Mouse (Mus musculus) intestine, embryonic 15.5 days (tissue): Measurements from ENCODE around the gene Rpl38. TPM values are rescaled to one million over a fixed set of nuclear protein-coding genes. Genes with fewer than 3 reads are reported as not detected.

Source experiments
- ATAC-seq: fragments of 200-750 bp; cut with Nextera tagmentation; 2 replicates; pipeline ENCODE4 v1.8.0; 2017; ENCODE audit warnings: moderate TSS enrichment, moderate library complexity
- H3K27ac ChIP-seq: fragments of 300-500 bp; sonication (generic); 2 replicates; pipeline ENCODE4 v1.5.1; 2015; ENCODE audit warnings: mild to moderate bottlenecking, inconsistent platforms
- H3K27me3 ChIP-seq: fragments of 300-500 bp; sonication (generic); replicated peaks from 2 replicates; pipeline ENCODE4 v1.6.1; 2015; ENCODE audit warnings: inconsistent platforms
- H3K36me3 ChIP-seq: fragments of 300-500 bp; sonication (generic); 2 replicates; pipeline ENCODE4 v1.6.1; 2015; ENCODE audit warnings: inconsistent platforms
- H3K4me1 ChIP-seq: fragments of 300-500 bp; sonication (generic); replicated peaks from 2 replicates; pipeline ENCODE4 v1.6.1; 2015; ENCODE audit warnings: inconsistent platforms
- H3K4me2 ChIP-seq: fragments of 300-500 bp; sonication (generic); replicated peaks from 2 replicates; pipeline ENCODE4 v1.6.1; 2015; ENCODE audit warnings: mild to moderate bottlenecking, inconsistent platforms
- H3K4me3 ChIP-seq: fragments of 300-500 bp; sonication (generic); replicated peaks from 2 replicates; pipeline ENCODE4 v1.5.1; 2015; ENCODE audit warnings: inconsistent platforms
- H3K9ac ChIP-seq: fragments of 300-500 bp; sonication (generic); 2 replicates; pipeline ENCODE4 v1.6.1; 2015; ENCODE audit warnings: inconsistent platforms
- H3K9me3 ChIP-seq: fragments of 300-500 bp; sonication (generic); 2 replicates; pipeline ENCODE4 v1.6.1; 2016; ENCODE audit warnings: inconsistent platforms
- WGBS: fragments of 180-500 bp; shearing (Covaris S2); methylation state at CpG from one replicate; pipeline ENCODE4 v1.1.7; 2015; 5-methylcytosine and 5-hydroxymethylcytosine counted together
- polyA plus RNA-seq: library from polyadenylated mRNA; unstranded; fragments of >200 nt; fragmentation: Nextera tagmentation; extraction: Ambion mirVana; gene quantifications from 2 replicates; pipeline ENCODE4 v1.2.1, GENCODE M21; 2015

Rpl38 gene
- polyA plus RNA-seq, 1 experiment from 2014 or later: 1,145 TPM

DNA sequence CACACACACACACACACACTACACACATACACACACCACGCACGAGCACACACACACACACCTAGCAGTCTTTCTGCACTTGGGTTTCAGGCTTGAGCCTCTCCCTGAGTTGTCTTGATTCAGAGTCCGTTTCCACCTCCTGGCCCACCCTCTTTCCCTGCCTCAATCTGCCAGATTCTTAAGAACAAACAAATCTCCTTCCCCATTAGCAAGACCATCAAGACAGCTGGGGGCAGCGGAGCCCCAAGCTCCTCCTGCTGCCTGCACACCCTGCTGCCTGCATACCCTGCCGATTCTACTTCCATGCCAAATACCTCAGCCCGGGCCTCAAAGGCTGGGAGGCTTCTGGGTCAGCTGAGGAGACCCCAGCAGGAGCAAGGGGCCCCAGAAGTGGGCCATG lies 27.7 kb upstream of the Rpl38 start:
- H3K9me3 ChIP-seq: no peaks in the 10 kb centered on the region
- H3K27ac ChIP-seq: no peak overlapping the region
- no peak for ATAC-seq
- WGBS: 45% methylated on average over 6 of the region's 6 CpGs
- H3K4me3 ChIP-seq: no peak overlapping the region
- H3K4me1 ChIP-seq: peaks cover 2% of the 10 kb centered on the region; the same call in 1 of the 2 replicates
- no peaks in the 10 kb centered on the region for H3K36me3 ChIP-seq
- H3K27me3 ChIP-seq: peaks cover 7% of the 10 kb centered on the region
- H3K4me2 ChIP-seq: no peak overlapping the region
- H3K9ac ChIP-seq: no peak overlapping the region

DNA sequence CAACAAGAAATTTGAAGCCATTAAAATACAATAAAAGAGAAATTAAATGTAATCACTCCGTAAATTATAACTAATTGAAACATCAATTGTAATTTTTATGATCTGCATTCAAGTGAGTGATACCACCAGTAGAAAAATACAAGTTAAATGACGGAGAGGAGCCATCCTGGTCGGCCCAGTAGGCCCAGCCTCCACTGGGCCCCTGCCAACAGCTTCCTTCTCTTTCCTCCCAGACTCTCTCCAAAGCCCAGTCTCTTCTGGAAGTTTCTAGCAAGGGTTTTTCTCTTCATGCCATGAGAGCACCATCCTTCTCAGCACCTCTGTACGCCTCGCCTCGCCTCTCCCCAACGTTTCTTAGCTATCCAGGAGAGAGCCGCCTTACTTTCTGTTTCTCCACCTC lies 27.2 kb upstream of the Rpl38 start:
- H3K27me3 ChIP-seq: peaks cover 7% of the 10 kb centered on the region
- no peaks in the 10 kb centered on the region for H3K36me3 ChIP-seq
- ATAC-seq: no peak
- H3K9ac ChIP-seq: no peak overlapping the region
- H3K27ac ChIP-seq: no peak overlapping the region
- H3K4me1 ChIP-seq: peaks cover 2% of the 10 kb centered on the region; the same call in 1 of the 2 replicates
- H3K9me3 ChIP-seq: no peaks in the 10 kb centered on the region
- WGBS: 83% methylated on average over 8 of the region's 8 CpGs
- H3K4me3 ChIP-seq: no peak overlapping the region
- H3K4me2 ChIP-seq: no peak overlapping the region

DNA sequence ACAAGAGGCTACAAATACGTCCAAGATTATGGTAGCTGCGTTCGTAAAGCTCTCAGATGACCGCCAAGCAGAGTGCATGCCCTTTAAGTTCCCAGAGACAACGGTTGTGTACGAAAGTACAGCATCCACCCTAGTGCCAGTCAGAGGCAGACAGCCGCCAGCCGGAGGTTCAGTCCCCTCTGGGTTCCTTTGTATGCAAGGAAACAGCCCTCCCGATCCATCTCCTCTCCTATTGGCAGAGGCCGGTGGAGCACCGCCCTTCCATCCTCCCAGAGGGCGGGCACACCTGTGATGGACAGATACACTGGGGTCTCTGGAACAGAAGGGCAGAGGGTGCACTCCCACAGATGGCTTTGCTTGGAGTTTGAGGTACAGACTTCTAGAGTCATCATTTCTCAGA lies 26.1 kb upstream of the Rpl38 start:
- 58% methylated on average over 12 of the region's 12 CpGs for WGBS
- Histone ChIP-seq H3K4me1 (peaks cover 2% of the 10 kb centered on the region; the same call in 1 of the 2 replicates), H3K27me3 (peaks cover 7% of the 10 kb centered on the region), H3K4me3 (no peak overlapping the region), H3K27ac (no peak overlapping the region), H3K9ac (no peak overlapping the region), H3K36me3 (no peaks in the 10 kb centered on the region), H3K9me3 (no peaks in the 10 kb centered on the region), H3K4me2 (no peak overlapping the region)
- ATAC-seq: no peak

DNA sequence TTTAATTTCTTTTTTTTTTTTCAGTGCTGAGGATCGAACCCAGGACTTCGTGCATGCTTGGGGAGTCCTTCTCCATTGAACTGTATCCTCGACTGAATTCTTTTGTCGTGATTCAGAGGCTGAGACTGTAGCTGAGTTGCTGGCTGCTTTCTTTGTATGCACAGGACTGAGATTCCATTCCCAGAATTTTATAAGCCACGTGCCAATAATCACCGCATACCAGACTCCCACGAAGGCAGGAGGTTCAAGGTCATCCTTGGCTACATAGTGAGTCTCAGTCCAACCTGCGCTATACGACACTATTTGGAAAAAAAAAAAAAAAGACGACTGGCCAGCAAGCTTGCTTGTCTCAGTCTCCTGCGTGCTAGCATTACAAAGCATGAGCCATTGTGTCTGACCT lies 25.4 kb upstream of the Rpl38 start:
- WGBS: 65% methylated on average over 11 of the region's 11 CpGs

DNA sequence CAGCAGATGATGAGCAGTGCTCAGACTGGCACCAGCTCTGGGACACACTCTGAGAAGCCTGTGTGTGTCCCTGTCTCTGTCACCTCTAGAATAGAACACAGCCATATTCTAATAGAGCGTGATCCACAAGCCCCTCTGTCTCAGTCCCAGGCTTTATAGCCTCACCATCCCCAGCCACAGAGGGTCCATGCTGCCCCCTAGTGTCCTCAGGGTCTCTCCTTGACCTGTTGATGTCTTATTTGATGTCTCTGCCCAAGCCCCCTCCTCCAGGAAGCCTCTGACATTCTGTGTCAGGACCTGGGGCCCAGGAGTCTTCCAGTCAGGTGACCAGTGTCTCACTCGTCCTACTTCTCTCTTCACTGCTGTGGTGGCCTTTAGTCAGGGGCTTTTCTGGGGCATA lies 24.2 kb upstream of the Rpl38 start:
- Histone ChIP-seq H3K27ac (no peak overlapping the region), H3K4me1 (peaks cover 2% of the 10 kb centered on the region; the same call in 1 of the 2 replicates), H3K4me3 (no peak overlapping the region), H3K27me3 (no peaks in the 10 kb centered on the region; the same call in 1 of the 2 replicates), H3K9ac (no peak overlapping the region), H3K36me3 (no peaks in the 10 kb centered on the region), H3K4me2 (no peak overlapping the region), H3K9me3 (no peaks in the 10 kb centered on the region)
- WGBS: 50% methylated on average over 2 of the region's 2 CpGs
- no peak for ATAC-seq

More for the DNA sequence above, 25.4 kb upstream of the Rpl38 start:
- H3K9ac ChIP-seq: no peak overlapping the region
- H3K36me3 ChIP-seq: no peaks in the 10 kb centered on the region
- no peak overlapping the region for H3K4me2 ChIP-seq
- no peak overlapping the region for H3K4me3 ChIP-seq
- no peak overlapping the region for H3K27ac ChIP-seq
- H3K9me3 ChIP-seq: no peaks in the 10 kb centered on the region
- peaks cover 2% of the 10 kb centered on the region; the same call in 1 of the 2 replicates for H3K4me1 ChIP-seq
- no peak for ATAC-seq
- peaks cover under 1% of the 10 kb centered on the region for H3K27me3 ChIP-seq

DNA sequence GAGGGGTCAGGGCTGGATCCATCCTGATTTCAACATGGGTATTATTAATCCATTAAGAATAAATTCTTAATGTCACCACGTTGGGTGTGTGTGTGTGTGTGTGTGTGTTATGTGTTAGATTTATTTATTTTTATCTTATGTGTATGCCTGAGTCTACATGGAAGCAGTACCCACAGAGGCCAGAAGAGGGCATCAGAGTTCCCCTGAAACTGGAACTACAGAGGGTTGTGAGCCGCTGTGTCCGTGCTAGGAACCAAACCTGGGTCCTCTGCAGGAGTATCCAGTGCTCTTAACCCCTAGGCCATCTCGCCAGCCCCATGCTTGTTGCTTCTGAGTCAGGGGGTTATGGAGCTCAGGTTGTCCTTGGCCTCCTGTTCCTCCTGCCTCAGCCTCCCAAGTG lies 18.8 kb upstream of the Rpl38 start:
- H3K36me3 ChIP-seq: no peaks in the 10 kb centered on the region
- WGBS: 69% methylated on average over 4 of the region's 4 CpGs
- no peak overlapping the region for H3K4me2 ChIP-seq
- H3K27ac ChIP-seq: no peak overlapping the region
- no peak overlapping the region for H3K9ac ChIP-seq
- no peak overlapping the region for H3K4me3 ChIP-seq
- ATAC-seq: no peak
- no peaks in the 10 kb centered on the region for H3K9me3 ChIP-seq
- no peaks in the 10 kb centered on the region; the same call in 1 of the 2 replicates for H3K27me3 ChIP-seq
- no peaks in the 10 kb centered on the region for H3K4me1 ChIP-seq

DNA sequence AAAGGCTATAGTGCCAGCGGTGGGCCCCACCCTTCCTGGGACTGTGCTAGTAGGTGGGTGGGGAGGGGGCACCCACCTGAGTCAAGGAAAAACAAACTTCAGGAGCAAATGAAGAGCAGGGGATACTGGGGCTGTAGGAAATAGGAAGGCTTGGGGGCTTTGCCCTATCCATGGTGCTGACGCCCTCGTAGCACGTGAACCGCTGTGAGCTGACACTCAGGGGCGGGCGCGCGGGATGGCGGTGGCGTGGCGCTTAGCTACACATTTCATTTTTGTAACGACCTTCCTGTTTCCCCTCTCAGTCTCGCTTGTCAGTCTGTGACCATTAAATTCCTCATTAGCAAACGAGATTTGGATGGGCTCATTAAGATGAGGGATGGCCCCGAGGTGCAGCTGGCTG lies 15.8 kb upstream of the Rpl38 start:
- no peak overlapping the region for H3K9ac ChIP-seq
- no peak overlapping the region for H3K4me2 ChIP-seq
- 6% methylated on average over 16 of the region's 16 CpGs for WGBS
- no peaks in the 10 kb centered on the region for H3K36me3 ChIP-seq
- H3K27ac ChIP-seq: no peak overlapping the region
- no peaks in the 10 kb centered on the region for H3K4me1 ChIP-seq
- peaks cover 6% of the 10 kb centered on the region; the same call in 1 of the 2 replicates for H3K27me3 ChIP-seq
- no peak overlapping the region for H3K4me3 ChIP-seq
- no peaks in the 10 kb centered on the region for H3K9me3 ChIP-seq
- ATAC-seq: no peak

DNA sequence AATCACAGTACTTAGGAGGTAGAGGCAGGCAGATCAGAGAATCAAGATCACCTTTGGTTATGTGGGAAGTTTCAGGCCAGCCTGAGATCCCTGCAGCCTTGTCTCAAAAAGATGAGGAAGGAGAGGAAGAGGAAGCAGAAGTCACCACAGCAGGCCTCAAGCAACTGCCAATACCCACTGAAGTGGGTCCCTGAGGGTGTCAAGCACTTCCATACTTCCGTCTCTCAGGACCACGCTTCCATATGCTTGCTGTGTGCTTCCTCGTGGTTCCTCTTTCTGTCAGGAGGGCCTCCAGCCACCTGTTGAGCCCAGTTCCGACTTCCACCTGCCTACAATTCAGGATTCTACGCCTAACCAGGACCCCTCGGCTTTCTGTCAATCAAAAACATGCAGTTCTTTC lies 14.7 kb upstream of the Rpl38 start:
- Histone ChIP-seq H3K4me3 (no peak overlapping the region), H3K4me2 (no peak overlapping the region), H3K9ac (no peak overlapping the region), H3K4me1 (no peaks in the 10 kb centered on the region), H3K9me3 (no peaks in the 10 kb centered on the region), H3K27ac (no peak overlapping the region), H3K36me3 (no peaks in the 10 kb centered on the region), H3K27me3 (peaks cover 6% of the 10 kb centered on the region; the same call in 1 of the 2 replicates)
- no peak for ATAC-seq
- 85% methylated on average over 6 of the region's 6 CpGs for WGBS

DNA sequence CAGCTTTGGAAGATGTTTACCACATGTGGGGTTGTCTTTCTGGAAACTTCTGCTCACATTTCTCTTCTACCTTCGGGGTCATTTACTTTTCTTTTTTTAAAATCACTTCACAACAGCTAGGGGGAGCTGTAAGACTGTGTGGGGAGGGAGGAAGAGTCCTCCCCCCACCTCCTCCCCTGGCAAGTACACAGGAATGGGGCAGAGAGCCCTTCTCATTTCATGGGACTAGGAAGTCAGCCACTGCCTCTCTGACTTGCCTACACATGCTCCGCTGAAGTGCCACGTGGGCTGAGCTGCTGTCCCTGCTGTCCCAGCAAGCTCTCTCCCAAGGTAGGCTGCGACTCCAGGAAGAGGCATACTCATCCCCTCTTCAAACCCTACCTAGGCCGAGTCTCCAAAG lies 13.8 kb upstream of the Rpl38 start:
- no peak overlapping the region for H3K9ac ChIP-seq
- H3K4me2 ChIP-seq: no peak overlapping the region
- H3K9me3 ChIP-seq: no peaks in the 10 kb centered on the region
- no peaks in the 10 kb centered on the region for H3K36me3 ChIP-seq
- 48% methylated on average over 5 of the region's 5 CpGs for WGBS
- H3K4me1 ChIP-seq: no peaks in the 10 kb centered on the region
- no peak overlapping the region for H3K27ac ChIP-seq
- H3K27me3 ChIP-seq: peaks cover 6% of the 10 kb centered on the region; the same call in 1 of the 2 replicates
- ATAC-seq: no peak
- H3K4me3 ChIP-seq: no peak overlapping the region

DNA sequence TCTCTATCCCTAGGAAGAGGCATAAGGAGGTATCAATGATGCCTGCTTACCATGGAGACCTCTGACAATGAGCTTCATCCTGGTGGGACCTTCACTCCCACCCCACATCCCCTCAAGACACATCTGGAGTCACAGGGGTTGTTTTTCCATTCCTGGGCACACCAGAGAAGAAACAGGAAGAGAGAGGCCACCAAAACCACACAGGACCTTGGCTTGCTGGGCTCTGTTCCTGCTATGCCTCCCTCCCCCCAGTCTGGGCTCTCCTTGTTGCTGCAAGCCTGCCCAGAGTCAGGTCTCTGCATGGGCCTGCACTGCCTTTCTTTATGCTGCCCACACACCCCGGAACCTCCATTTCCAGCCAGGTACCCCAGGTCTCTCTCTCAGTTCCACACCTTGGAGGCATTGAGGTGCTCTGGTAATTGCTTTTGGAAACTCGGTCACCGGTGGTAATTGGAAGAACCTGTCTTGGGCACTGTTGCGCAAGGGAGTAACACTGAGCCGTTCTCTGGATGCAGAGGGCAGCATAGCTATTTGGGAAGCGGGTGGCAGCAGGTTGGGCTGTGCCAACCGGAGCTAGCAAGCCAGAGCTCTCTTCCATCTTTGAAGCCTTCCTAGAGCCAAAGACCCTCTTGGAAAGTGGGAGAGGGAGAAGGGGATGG lies 12.8 kb upstream of the Rpl38 start:
- Histone ChIP-seq H3K4me3 (no peak overlapping the region), H3K27me3 (peaks cover 6% of the 10 kb centered on the region; the same call in 1 of the 2 replicates)

DNA sequence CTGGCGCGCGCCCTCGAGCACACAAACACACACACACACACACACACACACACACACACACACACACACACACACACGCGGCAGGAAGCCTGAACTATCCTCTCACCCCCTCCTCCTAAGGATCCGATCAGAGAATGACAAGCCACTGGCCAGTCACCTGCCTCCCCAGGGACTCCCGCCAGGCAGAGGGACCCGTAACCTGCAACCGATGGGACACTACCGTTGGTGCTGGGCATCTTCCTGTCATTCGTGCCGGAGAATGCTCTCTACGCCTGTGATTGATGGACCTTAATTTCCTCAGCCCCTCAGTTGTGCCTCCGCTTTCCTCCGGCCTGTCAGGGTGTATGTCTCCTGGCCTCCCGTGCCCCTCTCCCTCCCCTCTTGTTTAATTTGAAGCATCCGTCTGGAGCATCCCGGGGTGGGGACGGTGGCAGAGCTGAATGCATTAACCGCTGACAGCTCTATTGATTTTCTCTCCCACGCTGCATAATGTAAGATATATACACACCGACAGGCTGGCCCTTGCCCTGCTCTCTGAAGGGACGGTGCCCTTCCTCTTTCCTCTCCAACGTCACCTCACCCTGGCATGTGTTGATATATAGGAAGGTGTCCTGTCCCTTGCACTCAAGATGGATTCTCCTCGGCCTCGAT lies 11.2 kb upstream of the Rpl38 start:
- WGBS: 27% methylated on average over 23 of the region's 27 CpGs
- no peaks in the 10 kb centered on the region for H3K36me3 ChIP-seq
- no peaks in the 10 kb centered on the region for H3K9me3 ChIP-seq

More for the DNA sequence above, 12.8 kb upstream of the Rpl38 start:
- ATAC-seq: no peak
- no peaks in the 10 kb centered on the region for H3K9me3 ChIP-seq
- H3K36me3 ChIP-seq: no peaks in the 10 kb centered on the region
- H3K4me2 ChIP-seq: no peak overlapping the region
- no peaks in the 10 kb centered on the region for H3K4me1 ChIP-seq
- 80% methylated on average over 7 of the region's 7 CpGs for WGBS
- no peak overlapping the region for H3K27ac ChIP-seq
- H3K9ac ChIP-seq: no peak overlapping the region

DNA sequence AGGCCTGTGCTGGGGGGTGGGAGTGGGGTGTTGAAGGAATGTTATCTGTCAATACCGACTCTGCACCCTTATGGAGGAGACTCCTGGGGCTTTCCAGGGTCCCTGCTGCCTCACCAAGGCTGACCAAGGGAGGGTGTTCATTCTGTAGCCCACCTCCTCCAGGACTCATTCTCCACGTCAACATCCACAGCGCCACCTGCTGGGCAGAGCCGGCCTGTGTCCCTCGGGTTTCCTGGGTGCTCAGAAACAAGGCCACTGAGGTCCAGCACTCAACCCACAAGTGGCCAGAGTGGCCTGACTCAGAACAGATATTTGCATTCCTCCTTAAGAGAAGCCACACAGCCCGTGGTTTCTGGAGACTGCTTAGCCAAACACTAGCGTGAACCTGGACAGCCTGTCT lies 10.6 kb upstream of the Rpl38 start:
- ATAC-seq: no peak
- Histone ChIP-seq H3K27me3 (peaks cover 6% of the 10 kb centered on the region; the same call in 1 of the 2 replicates), H3K4me3 (no peak overlapping the region), H3K36me3 (no peaks in the 10 kb centered on the region), H3K9me3 (no peaks in the 10 kb centered on the region), H3K4me2 (no peak overlapping the region), H3K4me1 (no peaks in the 10 kb centered on the region), H3K9ac (no peak overlapping the region), H3K27ac (no peak overlapping the region)
- 20% methylated on average over 7 of the region's 7 CpGs for WGBS

More for the DNA sequence above, 11.2 kb upstream of the Rpl38 start:
- Histone ChIP-seq H3K4me3 (no peak overlapping the region), H3K4me2 (no peak overlapping the region), H3K27me3 (peaks cover 6% of the 10 kb centered on the region; the same call in 1 of the 2 replicates), H3K27ac (no peak overlapping the region), H3K4me1 (no peaks in the 10 kb centered on the region), H3K9ac (no peak overlapping the region)
- ATAC-seq: no peak

DNA sequence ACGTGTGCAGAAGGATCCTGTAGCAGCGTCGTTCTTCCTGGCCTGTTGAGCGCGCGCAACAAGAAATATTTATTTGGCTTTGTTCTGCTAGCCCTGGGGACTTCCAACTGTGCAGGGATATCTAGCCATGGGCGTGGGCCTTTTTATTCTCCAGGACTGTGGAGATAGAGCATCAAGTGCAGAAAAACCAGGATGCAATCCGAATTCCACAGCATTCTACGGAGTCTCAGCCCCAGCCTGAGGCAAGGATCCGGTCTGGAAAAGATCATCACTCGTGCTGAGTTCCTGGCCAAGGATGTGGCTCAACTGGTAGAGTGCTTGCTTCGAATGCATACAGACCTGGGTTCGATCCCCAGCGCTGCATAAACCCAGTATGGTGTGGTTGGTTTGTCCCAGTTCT lies 6.2 kb upstream of the Rpl38 start:
- Histone ChIP-seq H3K9ac (no peak overlapping the region), H3K4me3 (no peak overlapping the region), H3K4me1 (no peaks in the 10 kb centered on the region), H3K27ac (no peak overlapping the region), H3K9me3 (no peaks in the 10 kb centered on the region), H3K36me3 (no peaks in the 10 kb centered on the region), H3K4me2 (no peak overlapping the region), H3K27me3 (0 out of 2 replicates have a peak, but pooled peaks cover 3% of the 10 kb centered on the region)
- WGBS: 85% methylated on average over 14 of the region's 14 CpGs
- no peak for ATAC-seq
